Comparison of ENCODE assay signal across 9 mouse cellular contexts in genomic region chr19:10188281-10188811, GRCm38 (mm10). TPM values are rescaled to one million over a fixed set of nuclear protein-coding genes. Genes with fewer than 3 reads are reported as not detected.
A peak's percentile ranks its signal among the peaks of the same experiment; 100 is the strongest.
DNase-seq lines count a peak whose midpoint lies in the region; ATAC-seq and TF ChIP-seq lines count a peak whose summit lies in the region.
"Had no signal": no experiment of that assay in that cellular context is flagged by ENCODE, and none has a peak within 500 bp of the region (broad histone marks: within the 10 kb centered on the region; RNA-seq: fewer than 3 reads in every experiment).

No protein-coding gene starts in this region.

- no peak overlapping the region for H3K4me2 ChIP-seq in embryonic facial prominence, embryonic 12.5 days (replicated peaks)
- no peak overlapping the region for H3K4me2 ChIP-seq in kidney, embryonic 15.5 days
- no peak overlapping the region for H3K4me2 ChIP-seq in liver, postnatal 0 days (ENCODE audit: low read depth, low read length)
- no peak overlapping the region for H3K4me2 ChIP-seq in lung, postnatal 0 days (replicated peaks; ENCODE audit: low read depth, low read length)

- TF ChIP-seq EP300 in liver, postnatal 0 days (IDR thresholded peaks at IDR 0.05; ENCODE audit: low read depth): no peak
- TF ChIP-seq EP300 in lung, postnatal 0 days (IDR thresholded peaks at IDR 0.05): no peak

- no peak overlapping the region for H3K4me3 ChIP-seq in embryonic facial prominence, embryonic 12.5 days
- no peak overlapping the region for H3K4me3 ChIP-seq in kidney, embryonic 15.5 days (replicated peaks)
- H3K4me3 ChIP-seq in liver, postnatal 0 days (ENCODE audit: low read depth, low read length): no peak overlapping the region
- no peak overlapping the region for H3K4me3 ChIP-seq in lung, postnatal 0 days (ENCODE audit: low read depth, low read length)
- H3K4me3 ChIP-seq: heart, adult 2 months; megakaryocyte, embryonic 14.5 days had no signal

- peaks cover 86% of the 10 kb centered on the region for H3K36me3 ChIP-seq in embryonic facial prominence, embryonic 12.5 days
- peaks cover 84% of the 10 kb centered on the region for H3K36me3 ChIP-seq in kidney, embryonic 15.5 days
- H3K36me3 ChIP-seq in liver, postnatal 0 days (replicated peaks; ENCODE audit: insufficient read depth, low read length): peaks cover 67% of the 10 kb centered on the region
- H3K36me3 ChIP-seq in lung, postnatal 0 days (ENCODE audit: insufficient read depth, low read length): peaks cover 10% of the 10 kb centered on the region; the same call in 1 of the 2 replicates

- peaks cover 26% of the 10 kb centered on the region for H3K4me1 ChIP-seq in embryonic facial prominence, embryonic 12.5 days
- peaks cover 22% of the 10 kb centered on the region for H3K4me1 ChIP-seq in kidney, embryonic 15.5 days
- peaks cover 35% of the 10 kb centered on the region for H3K4me1 ChIP-seq in liver, postnatal 0 days (ENCODE audit: insufficient read depth)
- H3K4me1 ChIP-seq in lung, postnatal 0 days (ENCODE audit: insufficient read depth, low read depth, low read length): peaks cover 5% of the 10 kb centered on the region; the same call in 1 of the 2 replicates

- H3K9me3 ChIP-seq in embryonic facial prominence, embryonic 12.5 days: no peaks in the 10 kb centered on the region
- H3K9me3 ChIP-seq in kidney, embryonic 15.5 days (replicated peaks): no peaks in the 10 kb centered on the region
- H3K9me3 ChIP-seq in liver, postnatal 0 days (ENCODE audit: low read length): no peaks in the 10 kb centered on the region
- no peaks in the 10 kb centered on the region for H3K9me3 ChIP-seq in lung, postnatal 0 days (ENCODE audit: low read length)
- H3K9me3 ChIP-seq: megakaryocyte, embryonic 14.5 days had no signal

- H3K27ac ChIP-seq in embryonic facial prominence, embryonic 12.5 days: 0 out of 2 replicates have a peak overlapping the region, but pooled peaks have one; percentile 23
- H3K27ac ChIP-seq in kidney, embryonic 15.5 days: 0 out of 2 replicates have a peak overlapping the region, but pooled peaks have one; percentile 60
- H3K27ac ChIP-seq in liver, postnatal 0 days (ENCODE audit: low read depth): 0 out of 2 replicates have a peak overlapping the region, but pooled peaks have one; percentile 16
- no peak overlapping the region for H3K27ac ChIP-seq in lung, postnatal 0 days (ENCODE audit: low read length)
- H3K27ac ChIP-seq: heart, adult 2 months had no signal

- 48% methylated on average over 10 of the region's 10 CpGs for WGBS in embryonic facial prominence, embryonic 12.5 days
- WGBS in kidney, embryonic 15.5 days: 76% methylated on average over 10 of the region's 10 CpGs
- 75% methylated on average over 10 of the region's 10 CpGs for WGBS in liver, postnatal 0 days (ENCODE audit: insufficient replicate concordance)
- WGBS in lung, postnatal 0 days: 84% methylated on average over 10 of the region's 10 CpGs

- H3K27me3 ChIP-seq in embryonic facial prominence, embryonic 12.5 days: no peaks in the 10 kb centered on the region
- H3K27me3 ChIP-seq in kidney, embryonic 15.5 days: no peaks in the 10 kb centered on the region
- H3K27me3 ChIP-seq in liver, postnatal 0 days (ENCODE audit: insufficient read depth, low read length): no peaks in the 10 kb centered on the region
- no peaks in the 10 kb centered on the region for H3K27me3 ChIP-seq in lung, postnatal 0 days (replicated peaks; ENCODE audit: insufficient read depth, low read length)
- H3K27me3 ChIP-seq: megakaryocyte, embryonic 14.5 days had no signal

- DNase-seq in ovary, postnatal 36 days (ENCODE audit: low spot score): peak; percentile 33
- DNase-seq in ovary, postnatal 10 days (ENCODE audit: low spot score): no peak
- DNase-seq in liver, postnatal 0 days: no peak
- DNase-seq in lung, postnatal 0 days (ENCODE audit: low spot score): no peak

- no peak overlapping the region for H3K9ac ChIP-seq in embryonic facial prominence, embryonic 12.5 days
- H3K9ac ChIP-seq in kidney, embryonic 15.5 days: no peak overlapping the region
- H3K9ac ChIP-seq in liver, postnatal 0 days (replicated peaks): no peak overlapping the region
- no peak overlapping the region for H3K9ac ChIP-seq in lung, postnatal 0 days (replicated peaks; ENCODE audit: low read depth)

- no peak for TF ChIP-seq CTCF in liver, postnatal 0 days (IDR thresholded peaks at IDR 0.05; ENCODE audit: low read depth)
- TF ChIP-seq CTCF in lung, postnatal 0 days (IDR thresholded peaks at IDR 0.05): no peak

- no peak for ATAC-seq in embryonic facial prominence, embryonic 12.5 days (ENCODE audit: insufficient number of reproducible peaks, insufficient read depth, low FRiP score, low TSS enrichment)
- ATAC-seq in kidney, embryonic 15.5 days (replicated peaks; ENCODE audit: low FRiP score): no peak
- peak; percentile 7; the same call in 1 of the 2 replicates for ATAC-seq in liver, postnatal 0 days
- no peak for ATAC-seq in lung, postnatal 0 days
- ATAC-seq in erythroblast, adult 5-6 weeks (replicated peaks; ENCODE audit: low FRiP score, poor library complexity, severe bottlenecking): no peak

RNA-seq across cellular contexts. Expression of gene Fads1, which starts 5.7 kb away (rescaled TPM):
- polyA plus RNA-seq in embryonic facial prominence, embryonic 12.5 days (2016; fragmentation: Nextera tagmentation; extraction: Ambion mirVana): 139 and 144 TPM in 2 replicates
- 95.3 and 108 TPM in 2 replicates for polyA plus RNA-seq in kidney, embryonic 15.5 days (2015; fragmentation: Nextera tagmentation; extraction: Ambion mirVana)
- 88.0 and 97.1 TPM in 2 replicates for polyA plus RNA-seq in liver, postnatal 0 days (2015; fragmentation: Nextera tagmentation; extraction: Ambion mirVana)
- 44.5 and 48.8 TPM in 2 replicates for polyA plus RNA-seq in lung, postnatal 0 days (2015; fragmentation: Nextera tagmentation; extraction: Ambion mirVana)
- total RNA-seq in erythroblast, adult 5-6 weeks (2015; ENCODE audit: low replicate concordance): 19.2 and 38.2 TPM in 2 replicates
- total RNA-seq in erythroblast, adult 5-6 weeks (2017; ENCODE audit: low replicate concordance): 13.0 and 15.6 TPM in 2 replicates

RNA-seq across cellular contexts. Expression of gene Tmem258, which starts 15.5 kb away (rescaled TPM):
- 389 and 410 TPM in 2 replicates for polyA plus RNA-seq in embryonic facial prominence, embryonic 12.5 days (2016; fragmentation: Nextera tagmentation; extraction: Ambion mirVana)
- polyA plus RNA-seq in kidney, embryonic 15.5 days (2015; fragmentation: Nextera tagmentation; extraction: Ambion mirVana): 477 and 511 TPM in 2 replicates
- polyA plus RNA-seq in liver, postnatal 0 days (2015; fragmentation: Nextera tagmentation; extraction: Ambion mirVana): 183 and 195 TPM in 2 replicates
- 362 and 394 TPM in 2 replicates for polyA plus RNA-seq in lung, postnatal 0 days (2015; fragmentation: Nextera tagmentation; extraction: Ambion mirVana)
- total RNA-seq in erythroblast, adult 5-6 weeks (2015; ENCODE audit: low replicate concordance): 87.8 and 120 TPM in 2 replicates
- total RNA-seq in erythroblast, adult 5-6 weeks (2017; ENCODE audit: low replicate concordance): 49.7 and 60.6 TPM in 2 replicates

RNA-seq across cellular contexts. Expression of gene Fen1, which starts 15.6 kb away (rescaled TPM):
- 90.1 and 95.5 TPM in 2 replicates for polyA plus RNA-seq in embryonic facial prominence, embryonic 12.5 days (2016; fragmentation: Nextera tagmentation; extraction: Ambion mirVana)
- polyA plus RNA-seq in kidney, embryonic 15.5 days (2015; fragmentation: Nextera tagmentation; extraction: Ambion mirVana): 109 and 111 TPM in 2 replicates
- polyA plus RNA-seq in liver, postnatal 0 days (2015; fragmentation: Nextera tagmentation; extraction: Ambion mirVana): 59.4 and 67.0 TPM in 2 replicates
- polyA plus RNA-seq in lung, postnatal 0 days (2015; fragmentation: Nextera tagmentation; extraction: Ambion mirVana): 18.0 and 18.7 TPM in 2 replicates
- 15.2 and 26.3 TPM in 2 replicates for total RNA-seq in erythroblast, adult 5-6 weeks (2015; ENCODE audit: low replicate concordance)
- 38.4 and 58.1 TPM in 2 replicates for total RNA-seq in erythroblast, adult 5-6 weeks (2017; ENCODE audit: low replicate concordance)

RNA-seq across cellular contexts. Expression of gene Myrf, which starts 52.2 kb away (rescaled TPM):
- 1.9 and 2.5 TPM in 2 replicates for polyA plus RNA-seq in embryonic facial prominence, embryonic 12.5 days (2016; fragmentation: Nextera tagmentation; extraction: Ambion mirVana)
- polyA plus RNA-seq in kidney, embryonic 15.5 days (2015; fragmentation: Nextera tagmentation; extraction: Ambion mirVana): 3.3 and 4.2 TPM in 2 replicates
- 2.1 and 2.5 TPM in 2 replicates for polyA plus RNA-seq in liver, postnatal 0 days (2015; fragmentation: Nextera tagmentation; extraction: Ambion mirVana)
- 5.0 and 5.9 TPM in 2 replicates for polyA plus RNA-seq in lung, postnatal 0 days (2015; fragmentation: Nextera tagmentation; extraction: Ambion mirVana)
- not detected in 2 replicates for total RNA-seq in erythroblast, adult 5-6 weeks (2015; ENCODE audit: low replicate concordance)
- total RNA-seq in erythroblast, adult 5-6 weeks (2017; ENCODE audit: low replicate concordance): 0.42 TPM in 1 of 2 replicates, not detected in the other
